8 mouse cellular contexts compared by ENCODE assay signal in the genomic region with DNA sequence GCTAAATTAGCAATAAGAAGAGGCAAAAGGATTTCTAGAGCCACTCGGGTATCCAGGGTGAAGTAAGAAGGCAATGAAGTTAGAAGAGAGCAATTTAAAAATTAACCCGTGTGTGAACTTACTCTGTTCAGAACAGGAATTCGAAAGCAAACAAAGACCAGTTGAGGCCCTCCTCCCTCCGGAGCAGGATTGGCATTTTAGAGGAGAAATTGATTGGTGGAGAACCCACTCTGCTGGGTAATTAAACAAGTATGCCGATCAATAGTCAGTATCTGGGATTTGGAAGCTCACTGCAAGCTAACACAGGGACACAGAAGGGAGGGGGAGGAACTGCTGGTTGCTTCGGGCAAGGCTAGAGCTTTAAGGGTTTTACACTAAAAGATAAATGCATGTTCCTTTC.
DNase-seq lines count a peak whose midpoint lies in the region; ATAC-seq lines count a peak whose summit lies in the region.

No protein-coding gene starts in this region.

- peaks cover 11% of the 10 kb centered on the region for H3K4me1 ChIP-seq in neural tube, embryonic 12.5 days
- peaks cover 2% of the 10 kb centered on the region; the same call in 1 of the 2 replicates for H3K4me1 ChIP-seq in liver, embryonic 16.5 days (ENCODE audit: control insufficient read depth, low read depth, low read length)

- no peak overlapping the region for H3K4me3 ChIP-seq in neural tube, embryonic 12.5 days
- H3K4me3 ChIP-seq in liver, embryonic 16.5 days (ENCODE audit: low read depth, low read length): no peak overlapping the region

- no peak overlapping the region for H3K27ac ChIP-seq in neural tube, embryonic 12.5 days
- H3K27ac ChIP-seq in liver, embryonic 16.5 days (ENCODE audit: low read length): peak overlapping the region; percentile 69

- H3K9me3 ChIP-seq in neural tube, embryonic 12.5 days: no peaks in the 10 kb centered on the region
- H3K9me3 ChIP-seq in liver, embryonic 16.5 days (replicated peaks; ENCODE audit: control insufficient read depth, low read length): no peaks in the 10 kb centered on the region

- ATAC-seq in neural tube, embryonic 12.5 days (ENCODE audit: low FRiP score, low read depth): 0 out of 2 replicates have a peak, but pooled peaks have one; percentile 48
- ATAC-seq in liver, embryonic 16.5 days (ENCODE audit: low read depth): peak; percentile 85
- ATAC-seq in erythroblast, adult 5-6 weeks (replicated peaks; ENCODE audit: low FRiP score, poor library complexity, severe bottlenecking): no peak

- 19% methylated on average over 6 of the region's 6 CpGs for WGBS in neural tube, embryonic 12.5 days
- WGBS in liver, embryonic 16.5 days (ENCODE audit: insufficient replicate concordance): 43% methylated on average over 6 of the region's 6 CpGs

- H3K9ac ChIP-seq in neural tube, embryonic 12.5 days: no peak overlapping the region
- no peak overlapping the region; the same call in 1 of the 2 replicates for H3K9ac ChIP-seq in liver, embryonic 16.5 days (ENCODE audit: low read depth, low read length)

- no peak overlapping the region for H3K4me2 ChIP-seq in neural tube, embryonic 12.5 days (replicated peaks)
- 0 out of 2 replicates have a peak overlapping the region, but pooled peaks have one; percentile 20 for H3K4me2 ChIP-seq in liver, embryonic 16.5 days (ENCODE audit: low read depth, low read length)

- no peaks in the 10 kb centered on the region for H3K36me3 ChIP-seq in neural tube, embryonic 12.5 days
- H3K36me3 ChIP-seq in liver, embryonic 16.5 days (ENCODE audit: control insufficient read depth, insufficient read depth): no peaks in the 10 kb centered on the region

- H3K27me3 ChIP-seq in neural tube, embryonic 12.5 days (replicated peaks): no peaks in the 10 kb centered on the region
- no peaks in the 10 kb centered on the region for H3K27me3 ChIP-seq in liver, embryonic 16.5 days (ENCODE audit: control insufficient read depth, insufficient read depth, low read depth, low read length)

- no peak for DNase-seq in neural tube, embryonic 10.5 days (ENCODE audit: extremely low spot score, low spot score)
- DNase-seq in kidney, adult 11 months: peak; percentile 38
- DNase-seq in cerebellum, adult 18-20 months: no peak
- DNase-seq in adrenal gland, adult 8-10 months: no peak
- no peak for DNase-seq in gastrocnemius, postnatal 4 days (ENCODE audit: low spot score in 2 of 2)
